Mouse (Mus musculus): ENCODE data around the gene Kcns1.

- TF ChIP-seq CTCF (IDR thresholded peaks at IDR 0.05; ENCODE audit: borderline replicate concordance, insufficient read depth, low read depth, low read length) (no peak), POLR2A (IDR thresholded peaks at IDR 0.05; ENCODE audit: borderline replicate concordance, insufficient read depth, low read length) (no peak)
These were observed 24.4 kb downstream of the Kcns1 start for GRCm38 (mm10) chr2:164146556-164146955.
